Mouse (Mus musculus) embryonic facial prominence, embryonic 11.5 days (tissue): ENCODE results near the gene Rab6b. TPM values are rescaled to one million over a fixed set of nuclear protein-coding genes. Genes with fewer than 3 reads are reported as not detected.

Experiments
- ATAC-seq: fragments of 200-750 bp; cut with Nextera tagmentation; replicated peaks from 2 replicates; pipeline ENCODE4 v1.8.0; 2017; ENCODE audit warnings: low read depth; ENCODE audit not compliant: insufficient number of reproducible peaks, low FRiP score, low TSS enrichment
- DNase-seq: peaks from one replicate; pipeline ENCODE4 v3.0.0-alpha.2; 2015; ENCODE audit warnings: low spot score
- H3K27ac ChIP-seq: fragments of 300-500 bp; sonication (generic); replicated peaks from 2 replicates; pipeline ENCODE4 v1.5.1; 2014; ENCODE audit warnings: mild to moderate bottlenecking, low read depth, low read length, control low read depth
- H3K27me3 ChIP-seq: fragments of 300-500 bp; sonication (generic); 2 replicates; pipeline ENCODE4 v1.6.1; 2014; ENCODE audit warnings: mild to moderate bottlenecking, low read length, moderate library complexity, mixed read lengths; ENCODE audit not compliant: control insufficient read depth, insufficient read depth
- H3K36me3 ChIP-seq: fragments of 300-500 bp; sonication (generic); replicated peaks from 2 replicates; pipeline ENCODE4 v1.6.1; 2014; ENCODE audit warnings: low read depth, mild to moderate bottlenecking, low read length, moderate library complexity, mixed read lengths; ENCODE audit not compliant: control insufficient read depth, insufficient read depth
- H3K4me1 ChIP-seq: fragments of 300-500 bp; sonication (generic); 2 replicates; pipeline ENCODE4 v1.6.1; 2014; ENCODE audit warnings: low read length, mixed read lengths; ENCODE audit not compliant: control insufficient read depth, insufficient read depth
- H3K4me2 ChIP-seq: fragments of 300-500 bp; sonication (generic); 2 replicates; pipeline ENCODE4 v1.6.1; 2014; ENCODE audit warnings: low read depth, mild to moderate bottlenecking, control low read depth, low read length, moderate library complexity
- H3K4me3 ChIP-seq: fragments of 300-500 bp; sonication (generic); 2 replicates; pipeline ENCODE4 v1.5.1; 2014; ENCODE audit warnings: low read depth, low read length, control low read depth
- H3K9ac ChIP-seq: fragments of 300-500 bp; sonication (generic); replicated peaks from 2 replicates; pipeline ENCODE4 v1.6.1; 2014; ENCODE audit warnings: mild to moderate bottlenecking, control low read depth, low read length
- H3K9me3 ChIP-seq: fragments of 300-500 bp; sonication (generic); replicated peaks from 2 replicates; pipeline ENCODE4 v1.6.1; 2016; ENCODE audit warnings: mild to moderate bottlenecking, low read length, inconsistent platforms, mixed read lengths; ENCODE audit not compliant: control insufficient read depth
- WGBS: fragments of 180-500 bp; shearing (Covaris S2); extraction: QIAGEN DNeasy Blood & Tissue Kit; methylation state at CpG from one replicate; pipeline ENCODE4 v1.1.7; 2014; 5-methylcytosine and 5-hydroxymethylcytosine counted together
- polyA plus RNA-seq: library from polyadenylated mRNA; unstranded; fragments of >200 nt; fragmentation: Nextera tagmentation; extraction: Ambion mirVana; gene quantifications from 2 replicates; pipeline ENCODE4 v1.2.1, GENCODE M21; 2014

Rab6b gene
- polyA plus RNA-seq, 1 experiment from 2014 or later = 6.0 TPM

- ATAC-seq (no peak), DNase-seq (no peak)
- no peaks in the 10 kb centered on the region for H3K27me3 ChIP-seq
- H3K4me2 ChIP-seq = no peak overlapping the region
- no peaks in the 10 kb centered on the region for H3K4me1 ChIP-seq
- no peak overlapping the region for H3K4me3 ChIP-seq
- H3K9me3 ChIP-seq = no peaks in the 10 kb centered on the region
- 92% methylated on average over 5 of the region's 5 CpGs for WGBS
- H3K9ac ChIP-seq = no peak overlapping the region
- no peaks in the 10 kb centered on the region for H3K36me3 ChIP-seq
- H3K27ac ChIP-seq = no peak overlapping the region
Observed at GRCm38 (mm10) chr9:103205786-103206185, 94.2 kb downstream of the Rab6b start.

DNA sequence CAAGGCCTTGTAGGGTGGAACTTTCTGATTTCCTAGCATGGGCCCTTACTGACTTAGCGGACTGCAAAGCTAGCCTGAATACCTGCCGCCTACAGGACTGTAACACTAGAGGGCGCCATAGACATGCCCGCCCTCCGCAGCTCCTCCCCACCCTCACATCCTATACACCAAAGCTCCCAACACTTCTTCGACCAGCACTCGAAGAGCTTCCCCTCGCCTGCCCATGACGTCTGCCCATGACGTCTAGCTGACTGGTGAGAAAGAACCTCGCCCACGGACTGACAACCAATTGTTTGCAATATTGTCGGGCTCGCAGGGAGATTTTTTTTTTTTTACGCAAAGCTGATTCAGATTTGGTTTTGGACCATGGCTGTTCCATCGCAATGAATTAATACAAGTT, 96.3 kb downstream of the Rab6b start:
- H3K4me3 ChIP-seq = peak overlapping the region; percentile 17; the same call in 1 of the 2 replicates

DNA sequence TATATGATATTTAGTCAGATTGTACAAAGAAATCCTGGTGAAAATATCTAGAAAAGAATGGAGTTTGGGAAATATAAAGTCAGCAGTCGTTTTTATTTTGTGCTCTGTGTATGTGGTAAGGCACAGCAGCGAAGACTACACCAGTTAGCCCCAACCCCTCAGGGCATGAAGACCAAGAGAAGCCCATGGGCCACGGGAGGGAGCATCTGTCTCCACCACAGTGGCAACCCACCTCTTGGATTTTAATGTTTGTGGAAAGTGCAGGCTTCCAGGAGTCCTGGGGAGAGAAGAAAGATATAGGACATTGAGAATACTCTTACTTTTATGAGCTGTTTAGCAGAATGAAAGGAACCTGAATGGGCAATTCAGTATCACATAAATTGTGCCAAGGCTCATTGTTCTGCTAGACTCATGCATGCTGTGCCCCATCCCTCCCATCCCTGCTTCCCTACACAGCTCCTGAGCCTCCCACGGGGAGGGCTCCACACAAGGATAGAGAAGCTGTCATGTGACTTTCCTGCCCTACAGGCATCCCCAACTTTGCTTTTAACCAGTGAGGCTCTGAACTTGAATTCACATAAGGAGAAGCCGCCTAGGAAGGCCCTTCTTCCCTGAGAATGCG, 97.3 kb downstream of the Rab6b start:
- no peak for ATAC-seq
- DNase-seq = no peak
- H3K4me2 ChIP-seq = no peak overlapping the region
- no peak overlapping the region for H3K27ac ChIP-seq
- H3K4me3 ChIP-seq = no peak overlapping the region
- H3K27me3 ChIP-seq = no peaks in the 10 kb centered on the region
- H3K9ac ChIP-seq = no peak overlapping the region
- no peaks in the 10 kb centered on the region for H3K36me3 ChIP-seq
- H3K4me1 ChIP-seq = no peaks in the 10 kb centered on the region
- WGBS = 48% methylated on average over 6 of the region's 6 CpGs
- no peaks in the 10 kb centered on the region for H3K9me3 ChIP-seq

More for the DNA sequence above, 96.3 kb downstream of the Rab6b start:
- no peaks in the 10 kb centered on the region for H3K36me3 ChIP-seq
- no peak overlapping the region for H3K27ac ChIP-seq
- peak overlapping the region; percentile 38; the same call in 1 of the 2 replicates for H3K4me2 ChIP-seq
- DNase-seq (peak; percentile 88), ATAC-seq (peak; percentile 70)
- H3K4me1 ChIP-seq = no peaks in the 10 kb centered on the region
- H3K9me3 ChIP-seq = no peaks in the 10 kb centered on the region
- H3K27me3 ChIP-seq = no peaks in the 10 kb centered on the region
- 11% methylated on average over 16 of the region's 16 CpGs for WGBS
- no peak overlapping the region for H3K9ac ChIP-seq

GRCm38 (mm10) chr9:103212654-103213420, 101.2 kb downstream of the Rab6b start:
- Histone ChIP-seq H3K27ac (no peak overlapping the region), H3K9ac (no peak overlapping the region), H3K4me1 (no peaks in the 10 kb centered on the region), H3K27me3 (no peaks in the 10 kb centered on the region), H3K9me3 (no peaks in the 10 kb centered on the region), H3K4me3 (no peak overlapping the region), H3K4me2 (no peak overlapping the region), H3K36me3 (no peaks in the 10 kb centered on the region)
- no peak for DNase-seq
- WGBS = 81% methylated on average over 28 of the region's 28 CpGs
- no peak for ATAC-seq

GRCm38 (mm10) chr9:103213631-103214030, 102.0 kb downstream of the Rab6b start:
- DNase-seq = no peak
- WGBS = 78% methylated on average over 2 of the region's 2 CpGs
- no peak overlapping the region for H3K4me2 ChIP-seq
- no peaks in the 10 kb centered on the region for H3K36me3 ChIP-seq
- no peak overlapping the region for H3K27ac ChIP-seq
- H3K27me3 ChIP-seq = no peaks in the 10 kb centered on the region
- no peak for ATAC-seq
- H3K4me3 ChIP-seq = no peak overlapping the region
- no peaks in the 10 kb centered on the region for H3K4me1 ChIP-seq
- no peaks in the 10 kb centered on the region for H3K9me3 ChIP-seq
- H3K9ac ChIP-seq = no peak overlapping the region

DNA sequence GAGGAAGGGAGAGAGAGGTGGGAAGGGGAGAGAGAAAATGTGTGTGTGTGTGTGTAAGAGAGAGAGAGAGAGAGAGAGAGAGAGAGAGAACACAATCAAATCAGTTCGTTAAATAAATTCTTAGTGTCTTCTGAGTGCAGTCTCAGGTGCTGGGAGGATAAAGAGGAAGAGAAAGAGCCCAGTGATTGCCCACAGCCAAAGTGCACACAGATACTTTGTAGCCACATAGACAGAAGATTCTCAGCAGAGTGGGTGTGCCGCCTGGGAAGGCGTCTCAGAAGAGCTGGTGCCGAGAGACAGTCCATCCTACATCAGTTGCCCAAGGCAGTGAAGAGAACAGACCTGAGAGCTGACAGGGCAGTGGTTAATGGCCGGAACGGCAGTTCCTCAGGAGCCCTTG, 102.7 kb downstream of the Rab6b start:
- WGBS = 68% methylated on average over 6 of the region's 6 CpGs
- no peak for ATAC-seq
- Histone ChIP-seq H3K9me3 (no peaks in the 10 kb centered on the region), H3K4me1 (no peaks in the 10 kb centered on the region), H3K27ac (no peak overlapping the region), H3K27me3 (no peaks in the 10 kb centered on the region), H3K36me3 (no peaks in the 10 kb centered on the region), H3K4me2 (no peak overlapping the region), H3K9ac (no peak overlapping the region), H3K4me3 (no peak overlapping the region)
- DNase-seq = no peak

GRCm38 (mm10) chr9:103224721-103225120, 113.1 kb downstream of the Rab6b start:
- H3K4me2 ChIP-seq = no peak overlapping the region
- no peaks in the 10 kb centered on the region for H3K4me1 ChIP-seq
- H3K9ac ChIP-seq = no peak overlapping the region
- H3K27me3 ChIP-seq = no peaks in the 10 kb centered on the region
- H3K4me3 ChIP-seq = no peak overlapping the region
- no peaks in the 10 kb centered on the region for H3K36me3 ChIP-seq
- ATAC-seq (no peak), DNase-seq (no peak)
- H3K27ac ChIP-seq = no peak overlapping the region
- 90% methylated on average over 7 of the region's 7 CpGs for WGBS
- no peaks in the 10 kb centered on the region for H3K9me3 ChIP-seq

DNA sequence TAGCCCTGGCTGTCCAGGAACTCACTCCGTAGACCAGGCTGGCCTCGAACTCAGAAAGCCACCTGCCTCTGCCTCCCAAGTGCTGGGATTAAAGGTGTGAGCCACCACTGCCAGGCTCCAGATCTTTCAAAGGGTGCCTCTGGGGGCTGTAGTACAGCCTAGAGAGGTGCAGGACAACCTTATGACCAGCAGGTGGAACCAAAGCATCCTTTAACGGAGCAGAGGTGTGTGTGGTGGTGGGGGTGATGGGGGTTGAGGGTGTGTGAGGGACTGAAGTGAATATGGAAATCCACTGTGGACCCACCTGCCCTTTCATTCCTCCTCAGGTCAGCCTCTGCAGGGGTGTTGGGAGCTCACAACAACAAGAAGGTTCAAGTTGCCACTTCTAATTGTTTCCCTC, 113.9 kb downstream of the Rab6b start:
- Histone ChIP-seq H3K4me2 (no peak overlapping the region), H3K9me3 (no peaks in the 10 kb centered on the region), H3K4me3 (no peak overlapping the region), H3K27ac (no peak overlapping the region), H3K36me3 (no peaks in the 10 kb centered on the region), H3K27me3 (no peaks in the 10 kb centered on the region), H3K4me1 (no peaks in the 10 kb centered on the region), H3K9ac (no peak overlapping the region)
- DNase-seq (peak; percentile 38), ATAC-seq (no peak)
- 66% methylated on average over 3 of the region's 3 CpGs for WGBS
